Mouse (Mus musculus) thymus, postnatal 4 days (tissue): ENCODE results near the gene Zfp719.

Experiments used
- DNase-seq: peaks from one replicate; pipeline ENCODE4 v3.0.0; 2021

Gene Zfp719

GRCm38 (mm10) chr7:43607743-43608287, 28.4 kb downstream of the Zfp719 start:
- no peak for DNase-seq

DNA sequence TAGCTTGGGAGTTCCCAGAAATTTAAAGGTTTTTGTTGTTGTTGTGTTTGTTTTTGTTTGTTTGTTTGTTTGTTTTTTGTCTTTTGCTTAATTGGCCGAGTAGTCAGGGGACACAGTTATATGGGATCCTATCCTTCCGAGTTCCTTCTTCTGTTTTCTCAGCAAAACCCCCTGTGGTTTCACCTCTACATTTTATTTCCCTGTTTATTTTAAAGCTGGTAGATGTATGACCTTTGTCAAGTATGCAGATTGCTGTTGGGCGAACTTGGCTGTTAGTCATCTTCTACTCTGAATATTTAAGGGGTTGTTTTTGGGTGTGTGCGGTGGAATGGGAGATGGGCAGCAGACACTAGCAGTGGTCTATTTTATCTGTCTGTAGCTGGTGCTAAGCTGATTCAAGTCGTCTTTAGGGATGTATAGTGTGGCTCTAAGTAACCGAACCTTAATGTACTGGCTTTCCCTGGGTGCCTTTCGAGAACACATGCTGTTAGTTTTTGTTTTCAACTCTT, 29.0 kb downstream of the Zfp719 start:
- DNase-seq = no peak

- DNase-seq = no peak
Measured at GRCm38 (mm10) chr7:43613816-43614551, 34.6 kb downstream of the Zfp719 start.

GRCm38 (mm10) chr7:43622927-43623326, 43.5 kb downstream of the Zfp719 start:
- DNase-seq = no peak

DNA sequence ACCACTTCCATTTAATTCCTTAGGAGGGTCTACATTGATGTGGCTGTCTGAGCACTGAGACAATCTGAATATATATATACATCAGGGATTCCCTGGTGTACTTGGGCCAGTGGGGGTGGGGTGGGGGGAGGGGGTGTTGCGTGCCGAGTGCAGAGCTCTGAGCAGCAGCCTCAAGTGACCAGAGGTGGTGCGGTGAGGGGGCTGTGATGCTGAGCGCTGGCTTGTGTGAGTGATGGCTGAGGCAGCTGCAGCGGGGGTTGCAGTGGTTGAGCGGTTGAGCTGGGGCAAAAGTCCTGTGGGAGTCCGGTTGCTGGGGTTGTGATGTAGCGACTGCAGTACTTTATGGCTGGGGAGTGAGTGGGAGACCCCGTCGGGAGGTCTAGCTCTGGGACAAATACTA, 44.4 kb downstream of the Zfp719 start:
- no peak for DNase-seq

- no peak for DNase-seq
Measured at GRCm38 (mm10) chr7:43625065-43625464, 45.7 kb downstream of the Zfp719 start.

- DNase-seq = no peak
Measured at GRCm38 (mm10) chr7:43625794-43626422, 46.5 kb downstream of the Zfp719 start.

GRCm38 (mm10) chr7:43633940-43634339, 54.5 kb downstream of the Zfp719 start:
- DNase-seq = no peak

DNA sequence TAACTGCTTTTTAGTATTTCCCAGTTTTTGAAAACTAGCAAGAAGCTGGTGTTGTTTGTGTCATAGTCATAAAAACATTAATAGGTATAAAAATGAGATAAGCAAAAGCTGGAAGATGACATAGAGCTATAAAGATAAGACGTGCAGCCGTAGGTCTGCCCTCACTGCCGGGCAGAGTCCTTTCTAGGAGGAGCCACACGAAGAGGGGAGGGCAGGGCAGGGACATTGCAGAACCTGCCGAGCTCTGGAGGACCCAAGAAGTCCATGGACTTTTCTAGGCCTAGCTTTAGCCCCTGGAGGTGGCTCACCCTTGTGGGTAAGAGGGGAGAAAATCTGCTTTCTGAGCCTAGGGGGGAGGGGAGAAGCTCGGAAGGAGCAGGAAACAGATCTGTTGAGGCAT, 55.1 kb downstream of the Zfp719 start, which contains the start of gene Ceacam18:
Ceacam18 (plus strand) TSS at position 208 of the 400 bp plus-strand sequence.
- no peak for DNase-seq

DNA sequence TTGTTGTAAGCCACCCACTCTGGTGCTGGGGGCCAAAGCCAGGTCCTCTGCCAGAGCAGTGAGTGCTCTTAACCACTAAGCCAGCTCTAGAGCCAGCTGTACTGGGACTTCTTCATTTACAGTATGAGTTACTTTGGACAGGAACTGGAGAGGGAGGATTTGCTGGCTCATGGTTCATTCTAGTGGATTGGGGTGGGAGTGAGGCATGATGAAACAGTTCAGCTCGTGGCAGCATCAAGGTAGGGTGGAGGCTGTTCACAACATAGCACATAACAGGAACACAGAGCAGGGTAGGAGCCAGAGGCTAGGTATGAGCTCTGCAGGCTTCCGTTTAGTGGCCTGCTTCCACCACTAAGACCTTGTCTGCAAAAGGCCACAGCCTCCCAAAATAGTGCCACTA, 56.8 kb downstream of the Zfp719 start:
- no peak for DNase-seq

DNA sequence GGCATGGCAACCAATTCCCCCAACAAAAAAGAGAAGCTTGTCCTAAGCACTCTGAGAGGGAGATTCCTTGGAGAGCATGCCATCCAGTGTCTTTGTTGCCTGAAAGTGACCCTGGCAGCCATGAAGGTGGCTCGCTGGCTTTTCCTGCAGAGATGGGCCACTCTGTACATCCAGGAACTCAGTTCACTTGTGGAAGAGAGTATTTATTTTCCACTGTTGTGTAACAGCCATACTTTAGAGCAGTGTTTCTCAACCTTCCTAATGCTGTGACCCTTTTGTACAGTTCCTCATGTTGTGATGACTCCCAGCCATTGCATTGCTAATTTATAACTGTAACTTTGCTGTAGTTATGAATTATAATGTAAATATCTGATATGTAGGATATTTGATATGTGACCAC, 57.7 kb downstream of the Zfp719 start:
- no peak for DNase-seq

- no peak for DNase-seq
Measured at GRCm38 (mm10) chr7:43642587-43642986, 63.2 kb downstream of the Zfp719 start.
